Mouse (Mus musculus): ENCODE results near the gene Fbln2. TPM values are rescaled to one million over a fixed set of nuclear protein-coding genes. Genes with fewer than 3 reads are reported as not detected.

Fbln2 gene
- 0.85 TPM for polyA plus RNA-seq (2017; shearing (Covaris generic))

DNA sequence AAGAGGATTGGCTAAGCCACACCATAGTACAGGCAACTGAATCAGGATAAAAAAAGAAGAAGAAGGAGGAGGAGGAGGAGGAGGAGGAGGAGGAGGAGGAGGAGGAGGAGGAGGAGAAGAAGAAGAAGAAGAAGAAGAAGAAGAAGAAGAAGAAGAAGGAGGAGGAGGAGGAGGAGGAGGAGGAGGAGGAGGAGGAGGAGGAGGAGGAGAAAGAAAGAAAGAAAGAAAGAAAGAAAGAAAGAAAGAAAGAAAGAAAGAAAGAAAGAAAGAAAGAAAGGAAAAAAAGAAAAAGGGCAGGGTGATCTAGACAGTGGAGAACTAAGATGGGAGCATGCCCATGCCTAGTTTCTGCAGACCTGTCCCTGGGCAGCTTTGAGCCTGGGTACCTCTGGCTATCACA, at the start of gene Fbln2:
Fbln2 (plus strand) TSS at position 301 of the 400 bp plus-strand sequence.

Other genes with a start within 250 kb of the Fbln2 start
- 8.6 TPM for gene Iqsec1, start 223.8 kb upstream of the Fbln2 start, polyA plus RNA-seq (2017; shearing (Covaris generic))
- gene Nup210, start 95.6 kb upstream of the Fbln2 start, polyA plus RNA-seq (2017; shearing (Covaris generic)) = 274 TPM
- 0.98 TPM for gene Hdac11, start 55.8 kb upstream of the Fbln2 start, polyA plus RNA-seq (2017; shearing (Covaris generic))
- not detected for gene Wnt7a, start 198.9 kb downstream of the Fbln2 start, polyA plus RNA-seq (2017; shearing (Covaris generic))